Mouse (Mus musculus): ENCODE results near the gene Pip5kl1.

DNA sequence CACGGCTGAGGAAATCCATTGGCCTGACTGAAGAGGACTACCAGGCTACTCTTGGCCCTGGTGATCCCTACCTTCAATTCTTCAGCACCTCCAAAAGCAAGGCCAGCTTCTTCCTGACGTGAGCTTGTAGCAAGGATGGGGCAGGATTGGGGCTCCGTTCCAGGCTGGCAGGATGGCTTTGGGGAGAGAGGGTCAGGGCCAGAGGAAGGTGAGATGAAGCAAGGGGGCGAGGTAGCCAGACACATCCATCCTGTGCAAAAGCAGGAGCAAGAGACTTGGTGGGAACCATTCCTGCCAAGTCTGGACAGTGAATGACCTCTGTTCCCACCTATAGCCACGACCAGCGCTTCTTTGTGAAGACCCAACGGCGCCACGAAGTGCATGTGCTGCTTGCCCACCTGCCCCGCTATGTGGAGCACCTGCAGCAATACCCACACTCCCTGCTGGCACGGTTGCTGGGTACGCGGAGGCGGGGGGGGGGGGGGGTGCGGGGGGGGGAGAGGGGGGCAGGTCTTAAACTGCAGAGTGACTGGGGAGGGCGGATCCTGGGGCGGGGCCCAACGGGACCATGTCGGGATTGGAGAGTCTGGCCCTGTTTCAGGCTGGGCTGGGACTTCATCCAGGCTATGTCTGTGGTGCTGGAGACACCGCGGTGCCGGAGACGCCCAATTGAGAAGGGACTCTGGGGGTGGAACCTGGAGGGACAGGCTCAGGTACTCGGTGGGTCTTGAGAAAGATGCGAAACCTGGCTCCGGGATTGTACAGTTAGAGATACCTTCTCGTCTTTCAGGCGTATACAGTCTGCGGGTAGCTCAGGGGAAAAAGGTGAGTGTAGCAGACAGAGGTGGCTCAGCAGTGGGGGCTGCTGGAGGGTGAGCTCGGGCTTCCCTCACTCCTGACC is 3.8 kb downstream of the Pip5kl1 start:
- no peak for TF ChIP-seq POLR2A (IDR thresholded peaks at IDR 0.05; ENCODE audit: control insufficient read depth, low read depth, low read length)
- TF ChIP-seq CTCF (IDR thresholded peaks at IDR 0.05; ENCODE audit: control insufficient read depth, insufficient read depth, insufficient replicate concordance, low read depth, low read length) = no peak
